Mouse (Mus musculus) liver, embryonic 15.5 days (tissue): ENCODE results near the gene Zfp1. TPM values are rescaled to one million over a fixed set of nuclear protein-coding genes. Genes with fewer than 3 reads are reported as not detected.

ENCODE experiments used
- ATAC-seq: fragments of 200-750 bp; cut with Nextera tagmentation; 2 replicates; pipeline ENCODE4 v1.8.0; 2017; ENCODE audit warnings: moderate number of reproducible peaks, mild to moderate bottlenecking, moderate library complexity; ENCODE audit not compliant: insufficient read depth
- H3K27ac ChIP-seq: fragments of 300-500 bp; sonication (generic); replicated peaks from 2 replicates; pipeline ENCODE4 v1.5.1; 2015; ENCODE audit warnings: mild to moderate bottlenecking, inconsistent platforms
- H3K27me3 ChIP-seq: fragments of 300-500 bp; sonication (generic); 2 replicates; pipeline ENCODE4 v1.6.1; 2015; ENCODE audit warnings: mild to moderate bottlenecking, inconsistent platforms
- H3K36me3 ChIP-seq: fragments of 300-500 bp; sonication (generic); replicated peaks from 2 replicates; pipeline ENCODE4 v1.6.1; 2015; ENCODE audit warnings: moderate library complexity, mild to moderate bottlenecking, inconsistent platforms
- H3K4me1 ChIP-seq: fragments of 300-500 bp; sonication (generic); replicated peaks from 2 replicates; pipeline ENCODE4 v1.6.1; 2015; ENCODE audit warnings: inconsistent platforms
- H3K4me2 ChIP-seq: fragments of 300-500 bp; sonication (generic); 2 replicates; pipeline ENCODE4 v1.6.1; 2015; ENCODE audit warnings: moderate library complexity, mild to moderate bottlenecking, inconsistent platforms
- H3K4me3 ChIP-seq: fragments of 300-500 bp; sonication (generic); replicated peaks from 2 replicates; pipeline ENCODE4 v1.5.1; 2015; ENCODE audit warnings: mild to moderate bottlenecking, inconsistent platforms
- H3K9ac ChIP-seq: fragments of 300-500 bp; sonication (generic); 2 replicates; pipeline ENCODE4 v1.6.1; 2015; ENCODE audit warnings: moderate library complexity, mild to moderate bottlenecking, inconsistent platforms
- H3K9me3 ChIP-seq: fragments of 300-500 bp; sonication (generic); replicated peaks from 2 replicates; pipeline ENCODE4 v1.6.1; 2016; ENCODE audit warnings: inconsistent platforms
- whole genome bisulfite sequencing: fragments of 180-500 bp; shearing (Covaris S2); methylation state at CpG from one replicate; pipeline ENCODE4 v1.1.7; 2015; ENCODE audit warnings: mixed read lengths; ENCODE audit not compliant: insufficient replicate concordance; 5-methylcytosine and 5-hydroxymethylcytosine counted together
- polyA plus RNA-seq: library from polyadenylated mRNA; unstranded; fragments of >200 nt; fragmentation: Nextera tagmentation; extraction: Ambion mirVana; gene quantifications from 2 replicates; pipeline ENCODE4 v1.2.1, GENCODE M21; 2015

Zfp1 gene
- polyA plus RNA-seq, 1 experiment from 2014 or later = 4.9 TPM

- Histone ChIP-seq H3K9me3 (no peaks in the 10 kb centered on the region), H3K27ac (no peak overlapping the region), H3K9ac (no peak overlapping the region), H3K4me1 (peaks cover 24% of the 10 kb centered on the region), H3K27me3 (no peaks in the 10 kb centered on the region), H3K4me3 (no peak overlapping the region), H3K36me3 (0 out of 2 replicates have a peak, but pooled peaks cover 5% of the 10 kb centered on the region), H3K4me2 (no peak overlapping the region)
- no peak for ATAC-seq
- 28% methylated on average over 6 of the region's 6 CpGs for WGBS
Observed at GRCm38 (mm10) chr8:111625694-111626527, 17.3 kb upstream of the Zfp1 start.

- peaks cover 24% of the 10 kb centered on the region for H3K4me1 ChIP-seq
- H3K27me3 ChIP-seq = no peaks in the 10 kb centered on the region
- H3K27ac ChIP-seq = no peak overlapping the region
- no peak for ATAC-seq
- WGBS = 73% methylated on average over 8 of the region's 8 CpGs
- H3K36me3 ChIP-seq = 0 out of 2 replicates have a peak, but pooled peaks cover 5% of the 10 kb centered on the region
- no peaks in the 10 kb centered on the region for H3K9me3 ChIP-seq
- no peak overlapping the region for H3K4me2 ChIP-seq
- H3K9ac ChIP-seq = no peak overlapping the region
- H3K4me3 ChIP-seq = no peak overlapping the region
Observed at GRCm38 (mm10) chr8:111626528-111626820, 16.7 kb upstream of the Zfp1 start.

- Histone ChIP-seq H3K9me3 (no peaks in the 10 kb centered on the region), H3K4me3 (no peak overlapping the region), H3K27me3 (no peaks in the 10 kb centered on the region), H3K9ac (no peak overlapping the region), H3K36me3 (0 out of 2 replicates have a peak, but pooled peaks cover 5% of the 10 kb centered on the region), H3K4me2 (no peak overlapping the region), H3K4me1 (peaks cover 24% of the 10 kb centered on the region), H3K27ac (no peak overlapping the region)
- ATAC-seq = no peak
- WGBS = 71% methylated on average over 14 of the region's 14 CpGs
Observed at GRCm38 (mm10) chr8:111626933-111627332, 16.3 kb upstream of the Zfp1 start.

- WGBS = 89% methylated on average over 9 of the region's 9 CpGs
Observed at GRCm38 (mm10) chr8:111627923-111628322, 15.3 kb upstream of the Zfp1 start.

GRCm38 (mm10) chr8:111628401-111628800 lies 14.8 kb upstream of the Zfp1 start:
- WGBS = 82% methylated on average over 12 of the region's 12 CpGs
- Histone ChIP-seq H3K27me3 (no peaks in the 10 kb centered on the region), H3K27ac (no peak overlapping the region), H3K9ac (no peak overlapping the region), H3K4me2 (no peak overlapping the region), H3K4me1 (peaks cover 24% of the 10 kb centered on the region), H3K9me3 (no peaks in the 10 kb centered on the region), H3K4me3 (no peak overlapping the region), H3K36me3 (no peaks in the 10 kb centered on the region)
- ATAC-seq = no peak

More at GRCm38 (mm10) chr8:111627923-111628322, 15.3 kb upstream of the Zfp1 start:
- no peak for ATAC-seq
- H3K4me3 ChIP-seq = no peak overlapping the region
- H3K36me3 ChIP-seq = no peaks in the 10 kb centered on the region
- no peak overlapping the region for H3K4me2 ChIP-seq
- H3K27ac ChIP-seq = no peak overlapping the region
- no peaks in the 10 kb centered on the region for H3K9me3 ChIP-seq
- H3K4me1 ChIP-seq = peaks cover 24% of the 10 kb centered on the region
- no peak overlapping the region for H3K9ac ChIP-seq
- H3K27me3 ChIP-seq = no peaks in the 10 kb centered on the region

GRCm38 (mm10) chr8:111628894-111629501 lies 14.2 kb upstream of the Zfp1 start:
- Histone ChIP-seq H3K27ac (no peak overlapping the region), H3K9me3 (no peaks in the 10 kb centered on the region), H3K9ac (no peak overlapping the region), H3K4me3 (no peak overlapping the region), H3K27me3 (no peaks in the 10 kb centered on the region), H3K4me2 (no peak overlapping the region), H3K4me1 (peaks cover 20% of the 10 kb centered on the region), H3K36me3 (no peaks in the 10 kb centered on the region)
- 65% methylated on average over 19 of the region's 19 CpGs for WGBS
- no peak for ATAC-seq

- Histone ChIP-seq H3K9ac (no peak within 1 kb of the TSS), H3K27ac (no peak within 1 kb of the TSS), H3K36me3 (no peaks in the 10 kb centered on the region), H3K4me3 (peak within 1 kb of the TSS; percentile 35), H3K4me1 (peaks cover 9% of the 10 kb centered on the region; the same call in 1 of the 2 replicates), H3K9me3 (no peaks in the 10 kb centered on the region), H3K4me2 (peak within 1 kb of the TSS; percentile 56), H3K27me3 (no peaks in the 10 kb centered on the region)
- no peak for ATAC-seq
- WGBS = 32% methylated on average over 13 of the region's 13 CpGs
Observed at GRCm38 (mm10) chr8:111630105-111630521, 13.1 kb upstream of the Zfp1 start, which contains the start of gene Ldhd. Gene Ldhd (minus strand): TSS chr8:111630374.

GRCm38 (mm10) chr8:111631589-111631988 lies 11.6 kb upstream of the Zfp1 start:
- Histone ChIP-seq H3K4me2 (no peak overlapping the region), H3K27me3 (no peaks in the 10 kb centered on the region), H3K4me3 (no peak overlapping the region), H3K4me1 (peaks cover 9% of the 10 kb centered on the region; the same call in 1 of the 2 replicates), H3K9ac (no peak overlapping the region), H3K36me3 (no peaks in the 10 kb centered on the region), H3K27ac (no peak overlapping the region), H3K9me3 (no peaks in the 10 kb centered on the region)
- 78% methylated on average over 8 of the region's 8 CpGs for whole genome bisulfite sequencing
- ATAC-seq = no peak

- H3K4me1 ChIP-seq = peaks cover 9% of the 10 kb centered on the region; the same call in 1 of the 2 replicates
- H3K36me3 ChIP-seq = no peaks in the 10 kb centered on the region
- no peak overlapping the region for H3K27ac ChIP-seq
- no peaks in the 10 kb centered on the region for H3K9me3 ChIP-seq
- H3K4me3 ChIP-seq = no peak overlapping the region
- no peak for ATAC-seq
- no peaks in the 10 kb centered on the region for H3K27me3 ChIP-seq
- no peak overlapping the region for H3K4me2 ChIP-seq
- WGBS = 81% methylated on average over 3 of the region's 3 CpGs
- no peak overlapping the region for H3K9ac ChIP-seq
Observed at GRCm38 (mm10) chr8:111632976-111633375, 10.2 kb upstream of the Zfp1 start.

- Histone ChIP-seq H3K27me3 (peaks cover 6% of the 10 kb centered on the region; the same call in 1 of the 2 replicates), H3K4me2 (no peak overlapping the region), H3K27ac (no peak overlapping the region), H3K36me3 (no peaks in the 10 kb centered on the region), H3K9me3 (no peaks in the 10 kb centered on the region), H3K9ac (no peak overlapping the region), H3K4me3 (no peak overlapping the region), H3K4me1 (peaks cover 11% of the 10 kb centered on the region)
- no peak for ATAC-seq
Observed at GRCm38 (mm10) chr8:111638086-111638485, 5.1 kb upstream of the Zfp1 start.

GRCm38 (mm10) chr8:111641064-111641463 lies 2.1 kb upstream of the Zfp1 start:
- ATAC-seq = no peak
- H3K4me1 ChIP-seq = peaks cover 29% of the 10 kb centered on the region
- peaks cover 6% of the 10 kb centered on the region; the same call in 1 of the 2 replicates for H3K27me3 ChIP-seq
- WGBS = 79% methylated on average over 2 of the region's 2 CpGs
- no peak overlapping the region for H3K4me2 ChIP-seq
- no peaks in the 10 kb centered on the region for H3K9me3 ChIP-seq
- H3K36me3 ChIP-seq = no peaks in the 10 kb centered on the region
- H3K9ac ChIP-seq = no peak overlapping the region
- H3K27ac ChIP-seq = no peak overlapping the region
- no peak overlapping the region for H3K4me3 ChIP-seq
